Mouse (Mus musculus) layer of hippocampus, postnatal 14 days (tissue): ENCODE data around the gene Nup210. TPM values are rescaled to one million over a fixed set of nuclear protein-coding genes. Genes with fewer than 3 reads are reported as not detected.

ENCODE experiments used
- DNase-seq, 2 experiments: peaks; one replicate each; pipeline ENCODE4 v3.0.0; 2021 to 2022; ENCODE audit warnings: low spot score in 2 of 2, mixed read lengths in 1 of 2
- total RNA-seq, 2 experiments: library from RNA; stranded (reverse); gene quantifications; 2 replicates each; pipeline ENCODE4 v1.2.3; 2021

The Nup210 gene
- total RNA-seq, 2 experiments from 2014 or later = 26.2 to 30.0 TPM

GRCm38 (mm10) chr6:90974279-90974678 lies 142.3 kb downstream of the Nup210 start:
- DNase-seq = peak in 1 of 2 experiments; percentile 27

- DNase-seq = no peak
These were observed 147.2 kb downstream of the Nup210 start for GRCm38 (mm10) chr6:90969341-90969871.

Other genes starting within 250 kb of the Nup210 start
- 100 to 1,000 TPM; 220 to 234 TPM for gene Iqsec1, start 128.1 kb downstream of the Nup210 start, total RNA-seq
- 100 to 1,000 TPM; 112 to 113 TPM for gene Hdac11, start 39.8 kb upstream of the Nup210 start, total RNA-seq
- 10 to 100 TPM; 11.4 to 13.1 TPM for gene Fbln2, start 95.6 kb upstream of the Nup210 start, total RNA-seq